Mouse (Mus musculus) stomach, postnatal 0 days (tissue): ENCODE results near the gene Prkaa2.

Experiments used
- CTCF ChIP-seq: IDR thresholded peaks from 2 replicates; pipeline ENCODE4 v1.5.1; 2016; ENCODE audit warnings: antibody characterized with exemption, low read depth, mild to moderate bottlenecking, moderate library complexity
- EP300 ChIP-seq: optimal IDR thresholded peaks from 2 replicates; pipeline ENCODE3; 2016; ENCODE audit warnings: antibody characterized with exemption

GRCm38 (mm10) chr4:105133350-105134050 lies 23.8 kb upstream of the Prkaa2 start:
- TF ChIP-seq CTCF (no peak), EP300 (no peak)
